Mouse (Mus musculus): ENCODE data around the gene Cyp3a25. TPM values are rescaled to one million over a fixed set of nuclear protein-coding genes. Genes with fewer than 3 reads are reported as not detected.

Cyp3a25 gene
- not detected in 2 replicates for polyA plus RNA-seq (2012; rRNA removed)

GRCm38 (mm10) chr5:146009509-146009908 is at the start of gene Cyp3a25:
Gene Cyp3a25 (minus strand): TSS chr5:146009618.

Other genes starting within 250 kb of the Cyp3a25 start
- not detected in 2 replicates for gene Cyp3a44, start 203.7 kb downstream of the Cyp3a25 start, polyA plus RNA-seq (2012; rRNA removed)
- not detected in 2 replicates for gene Cyp3a11, start 129.7 kb downstream of the Cyp3a25 start, polyA plus RNA-seq (2012; rRNA removed)
- gene Cyp3a59, start 69.6 kb upstream of the Cyp3a25 start, polyA plus RNA-seq (2012; rRNA removed), result not detected in 2 replicates
- gene Gm5565, start 150.9 kb upstream of the Cyp3a25 start, polyA plus RNA-seq (2012; rRNA removed), result not detected in 2 replicates
- not detected in 2 replicates for gene Gm6309, start 161.1 kb upstream of the Cyp3a25 start, polyA plus RNA-seq (2012; rRNA removed)
- gene 1700001J03Rik, start 175.7 kb upstream of the Cyp3a25 start, polyA plus RNA-seq (2012; rRNA removed), result 0.65 and 0.68 TPM in 2 replicates
- 19.4 and 21.3 TPM in 2 replicates for gene Rnf6, start 211.9 kb upstream of the Cyp3a25 start, polyA plus RNA-seq (2012; rRNA removed)
- 68.7 and 72.1 TPM in 2 replicates for gene Cdk8, start 221.6 kb upstream of the Cyp3a25 start, polyA plus RNA-seq (2012; rRNA removed)